Mouse (Mus musculus) neural tube, embryonic 10.5 days (tissue): ENCODE results near the gene Zdhhc12.
A peak's percentile ranks its signal among the peaks of the same experiment; 100 is the strongest.
"Not testable (repeated sequence)": the region's sequence is repeated elsewhere in the genome, so short reads cannot be mapped to it uniquely, and the experiment has no call there.

Experiments
- DNase-seq: peaks from one replicate; pipeline ENCODE4 v3.0.0-alpha.2; 2017; ENCODE audit warnings: low spot score; ENCODE audit errors: extremely low spot score

Zdhhc12 gene

GRCm38 (mm10) chr2:30093471-30094207 lies at the start of gene Zdhhc12:
Zdhhc12 (minus strand) TSS chr2:30093648.
- peak; percentile 92 for DNase-seq

- not testable (repeated sequence) for DNase-seq
Measured at GRCm38 (mm10) chr2:30140021-30140420, 46.6 kb upstream of the Zdhhc12 start.

GRCm38 (mm10) chr2:30136458-30136857 lies 43.0 kb upstream of the Zdhhc12 start:
- no peak for DNase-seq

- DNase-seq, result no peak
Measured at GRCm38 (mm10) chr2:30134928-30135620, 41.6 kb upstream of the Zdhhc12 start.

GRCm38 (mm10) chr2:30134378-30134711 lies 40.9 kb upstream of the Zdhhc12 start:
- DNase-seq, result no peak

GRCm38 (mm10) chr2:30133613-30134377 lies 40.3 kb upstream of the Zdhhc12 start, which contains the start of gene Tbc1d13:
Tbc1d13 (plus strand) TSS chr2:30133746.
- DNase-seq, result peak; percentile 98

GRCm38 (mm10) chr2:30132801-30133612 lies 39.6 kb upstream of the Zdhhc12 start:
- no peak for DNase-seq

- not testable (repeated sequence) for DNase-seq
Measured at GRCm38 (mm10) chr2:30131240-30131639, 37.8 kb upstream of the Zdhhc12 start.

GRCm38 (mm10) chr2:30130156-30130555 lies 36.7 kb upstream of the Zdhhc12 start:
- DNase-seq, result no peak

GRCm38 (mm10) chr2:30128789-30129188 lies 35.3 kb upstream of the Zdhhc12 start:
- DNase-seq, result no peak

- DNase-seq, result peak; percentile 93
Measured at GRCm38 (mm10) chr2:30124472-30125274, 31.2 kb upstream of the Zdhhc12 start, which contains the start of gene Zer1. Zer1 (minus strand) TSS chr2:30124585.

GRCm38 (mm10) chr2:30123729-30124471 lies 30.5 kb upstream of the Zdhhc12 start:
- DNase-seq, result no peak

GRCm38 (mm10) chr2:30122766-30123165 lies 29.3 kb upstream of the Zdhhc12 start:
- DNase-seq, result no peak

- DNase-seq, result no peak
Measured at GRCm38 (mm10) chr2:30120269-30120668, 26.8 kb upstream of the Zdhhc12 start.

- DNase-seq, result no peak
Measured at GRCm38 (mm10) chr2:30119641-30120051, 26.2 kb upstream of the Zdhhc12 start.

GRCm38 (mm10) chr2:30112564-30112963 lies 19.1 kb upstream of the Zdhhc12 start:
- no peak for DNase-seq

- no peak for DNase-seq
Measured at GRCm38 (mm10) chr2:30111500-30111899, 18.1 kb upstream of the Zdhhc12 start.

- DNase-seq, result no peak
Measured at GRCm38 (mm10) chr2:30108260-30108659, 14.8 kb upstream of the Zdhhc12 start.

- no peak for DNase-seq
Measured at GRCm38 (mm10) chr2:30107646-30108045, 14.2 kb upstream of the Zdhhc12 start.

GRCm38 (mm10) chr2:30106364-30106763 lies 12.9 kb upstream of the Zdhhc12 start:
- DNase-seq, result peak; percentile 52
